10 mouse cellular contexts compared by ENCODE assay signal in the genomic region with DNA sequence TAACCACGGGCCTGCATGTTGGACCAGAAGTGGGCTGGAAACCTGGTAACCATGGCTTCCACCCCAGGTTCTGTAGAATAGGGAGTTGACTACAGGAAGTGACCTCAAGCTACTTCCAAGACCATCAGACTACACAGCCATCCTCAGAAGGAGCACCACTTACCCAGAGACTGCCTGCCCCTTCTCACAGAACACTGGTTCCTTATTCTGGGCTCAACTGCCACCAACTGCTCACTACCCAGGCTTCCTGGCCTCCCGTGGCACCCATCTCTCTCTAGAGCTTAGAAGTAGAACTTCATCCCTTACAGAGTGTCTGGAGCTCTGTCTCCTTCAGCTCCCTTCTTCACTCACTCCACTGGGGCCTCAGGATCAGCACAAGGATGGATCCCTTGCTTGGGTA. TPM values are rescaled to one million over a fixed set of nuclear protein-coding genes. Genes with fewer than 3 reads are reported as not detected.
DNase-seq lines count a peak whose midpoint lies in the region; ATAC-seq and TF ChIP-seq lines count a peak whose summit lies in the region.
"Had no signal": no experiment of that assay in that cellular context is flagged by ENCODE, and none has a peak within 500 bp of the region (broad histone marks: within the 10 kb centered on the region; RNA-seq: fewer than 3 reads in every experiment).

A gene (minus strand): TSS at position 31 of the 400 bp plus-strand sequence.

- TF ChIP-seq POLR2A in liver, adult 2 months (IDR thresholded peaks at IDR 0.05; ENCODE audit: extremely low read depth, insufficient read depth, low read length) = no peak
- TF ChIP-seq POLR2A in brain, embryonic 14.5 days (IDR thresholded peaks at IDR 0.05; ENCODE audit: borderline replicate concordance, extremely low read depth, insufficient read depth, insufficient read length, poor library complexity, severe bottlenecking) = no peak

- no peaks in the 10 kb centered on the region for H3K27me3 ChIP-seq in liver, adult 2 months (ENCODE audit: control insufficient read depth, insufficient read depth, low read length)
- no peaks in the 10 kb centered on the region for H3K27me3 ChIP-seq in midbrain, embryonic 15.5 days (replicated peaks)
- H3K27me3 ChIP-seq: stomach, embryonic 15.5 days had no signal

- H3K9ac ChIP-seq in liver, adult 2 months (ENCODE audit: low read depth, low read length) = no peak within 1 kb of the TSS
- no peak within 1 kb of the TSS for H3K9ac ChIP-seq in midbrain, embryonic 15.5 days
- H3K9ac ChIP-seq: lung, embryonic 14.5 days; stomach, embryonic 15.5 days had no signal

- peak; percentile 62; a peak in 2 of 4 replicates for ATAC-seq in hematopoietic stem cell, adult 5-6 weeks (replicated peaks in 1 of 2; ENCODE audit: insufficient read depth in 1 of 2, low FRiP score in 2 of 2, low TSS enrichment in 1 of 2, low read depth in 1 of 2, poor library complexity in 2 of 2, severe bottlenecking in 2 of 2)
- ATAC-seq in midbrain, embryonic 15.5 days (replicated peaks) = no peak

- no peak within 1 kb of the TSS for H3K4me2 ChIP-seq in midbrain, embryonic 15.5 days
- H3K4me2 ChIP-seq: lung, embryonic 14.5 days; stomach, embryonic 15.5 days had no signal

- 48% methylated on average over 2 of the region's 2 CpGs for WGBS in liver, adult 2 months
- WGBS in midbrain, embryonic 15.5 days = 93% methylated on average over 2 of the region's 2 CpGs

- no peak for DNase-seq in liver, adult 2 months (ENCODE audit: extremely low read depth, low read depth, low spot score)
- DNase-seq in liver = no peak
- DNase-seq in brain, embryonic 14.5 days (ENCODE audit: low read depth) = no peak
- no peak for DNase-seq in right cerebral cortex, postnatal 10 days (ENCODE audit: low spot score in 2 of 2)
- DNase-seq in testis, postnatal 14 days (ENCODE audit: low spot score) = no peak
- no peak for DNase-seq in lung, postnatal 10 days
- DNase-seq: lung, embryonic 14.5 days had no signal

- no peaks in the 10 kb centered on the region for H3K36me3 ChIP-seq in liver, adult 2 months (ENCODE audit: control insufficient read depth, insufficient read depth, low read length)
- H3K36me3 ChIP-seq in midbrain, embryonic 15.5 days (replicated peaks) = no peaks in the 10 kb centered on the region
- H3K36me3 ChIP-seq: stomach, embryonic 15.5 days had no signal

- H3K9me3 ChIP-seq in midbrain, embryonic 15.5 days = no peaks in the 10 kb centered on the region
- H3K9me3 ChIP-seq: stomach, embryonic 15.5 days had no signal

- no peak for TF ChIP-seq CTCF in liver, adult 2 months (IDR thresholded peaks at IDR 0.05; ENCODE audit: low read depth, low read length)
- TF ChIP-seq CTCF in brain, embryonic 14.5 days (IDR thresholded peaks at IDR 0.05; ENCODE audit: borderline replicate concordance, extremely low read depth, insufficient read depth, insufficient read length) = no peak

- H3K27ac ChIP-seq in liver, adult 2 months (replicated peaks; ENCODE audit: insufficient read depth, low read depth, low read length) = no peak within 1 kb of the TSS
- H3K27ac ChIP-seq in midbrain, embryonic 15.5 days = no peak within 1 kb of the TSS
- H3K27ac ChIP-seq: stomach, embryonic 15.5 days had no signal

- no peaks in the 10 kb centered on the region for H3K79me2 ChIP-seq in liver, adult 2 months (ENCODE audit: control insufficient read depth, insufficient read depth, low read length)

- H3K4me1 ChIP-seq in liver, adult 2 months (ENCODE audit: control insufficient read depth, insufficient read depth, low read length) = peaks cover 10% of the 10 kb centered on the region; the same call in 1 of the 2 replicates
- H3K4me1 ChIP-seq in midbrain, embryonic 15.5 days = no peaks in the 10 kb centered on the region
- H3K4me1 ChIP-seq: stomach, embryonic 15.5 days had no signal

- H3K4me3 ChIP-seq in liver, adult 2 months (ENCODE audit: insufficient read depth, low read depth, low read length) = no peak within 1 kb of the TSS
- no peak within 1 kb of the TSS for H3K4me3 ChIP-seq in midbrain, embryonic 15.5 days
- H3K4me3 ChIP-seq: stomach, embryonic 15.5 days had no signal

RNA-seq across cellular contexts. Expression of the gene that starts here (rescaled TPM):
- 85.8 and 118 TPM in 2 replicates for total RNA-seq in liver, adult 2 months (2014; rRNA removed)
- polyA plus RNA-seq in liver, adult 2 months (2012; rRNA removed) = 11.9 and 19.8 TPM in 2 replicates
- polyA plus RNA-seq in brain, embryonic 14.5 days (2012; rRNA removed) = 19.0 and 25.6 TPM in 2 replicates
- 14.9 and 19.6 TPM in 2 replicates for total RNA-seq in hematopoietic stem cell, adult 5-6 weeks (2017)
- 22.2 and 22.6 TPM in 2 replicates for polyA plus RNA-seq in midbrain, embryonic 15.5 days (2015; fragmentation: Nextera tagmentation; extraction: Ambion mirVana)
